Mouse (Mus musculus) monocyte, adult 5-6 weeks (primary cell): ENCODE results near the gene Nme3. TPM values are rescaled to one million over a fixed set of nuclear protein-coding genes. Genes with fewer than 3 reads are reported as not detected.

Experiments used
- ATAC-seq: fragments of 153-309, 156-312 bp; replicated peaks from 2 replicates; pipeline ENCODE4 v1.8.0; 2017; ENCODE audit warnings: mild to moderate bottlenecking; ENCODE audit not compliant: low TSS enrichment, insufficient number of reproducible peaks, severe bottlenecking, poor library complexity, low FRiP score
- total RNA-seq: library from RNA; stranded (forward); fragments of 200-1000, 200-491, 200-594 nt; gene quantifications from 3 replicates; pipeline ENCODE4 v1.2.3, GENCODE M21; 2017

The Nme3 gene
- total RNA-seq, 1 experiment from 2014 or later: 48.6 TPM

DNA sequence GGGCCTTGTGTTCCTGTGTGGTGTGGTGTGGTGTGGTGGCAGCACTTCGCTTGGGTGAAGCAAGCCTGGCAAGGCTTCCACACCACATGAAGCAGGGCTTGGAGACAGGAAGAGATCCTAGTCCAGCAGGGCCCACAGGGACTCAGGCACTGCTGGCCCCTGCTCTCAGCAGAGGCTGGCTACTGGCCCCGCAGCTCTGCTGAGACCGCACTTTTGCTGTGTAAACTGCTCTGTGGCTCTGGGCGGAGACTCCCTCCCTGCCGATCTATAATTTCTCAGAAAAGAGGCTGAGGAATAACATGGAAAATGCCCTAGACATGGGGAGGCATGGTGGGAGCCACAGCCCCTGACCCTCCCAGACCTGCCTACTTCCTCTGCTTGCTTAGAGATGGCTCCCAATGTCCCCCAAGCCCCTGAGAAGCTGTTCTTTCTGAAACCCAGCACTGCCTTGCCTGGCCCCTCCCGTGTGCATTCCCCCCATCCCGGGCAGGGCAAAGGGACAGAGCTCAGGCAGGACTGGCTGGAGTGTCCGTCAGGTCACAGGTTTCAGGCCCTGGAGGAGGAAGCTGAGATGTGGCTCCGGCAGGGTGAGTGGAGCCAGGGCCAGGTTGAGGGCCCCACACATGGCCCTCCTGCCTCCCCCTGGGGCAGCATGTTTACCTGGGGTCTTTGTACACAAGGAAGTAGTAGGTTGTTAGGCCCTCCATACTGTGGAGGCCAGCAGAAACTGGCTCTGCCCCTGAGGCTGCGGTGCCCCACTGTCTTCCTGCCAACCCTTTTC, 18.8 kb upstream of the Nme3 start:
- no peak for ATAC-seq

DNA sequence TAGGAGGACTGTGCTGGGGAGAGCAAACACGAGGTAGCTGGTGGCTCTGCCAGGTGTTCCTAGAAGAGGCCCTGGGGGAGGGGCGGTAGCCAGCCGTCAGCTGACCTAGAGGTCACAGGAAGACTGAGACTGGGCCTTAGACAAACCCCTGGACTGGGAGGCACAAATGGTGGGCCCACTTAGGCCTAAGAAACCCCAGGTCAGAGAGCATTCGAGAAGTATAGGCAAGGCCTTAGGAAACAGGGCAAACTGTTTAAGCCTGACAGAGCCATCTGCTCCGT, 18.2 kb upstream of the Nme3 start:
- no peak for ATAC-seq

DNA sequence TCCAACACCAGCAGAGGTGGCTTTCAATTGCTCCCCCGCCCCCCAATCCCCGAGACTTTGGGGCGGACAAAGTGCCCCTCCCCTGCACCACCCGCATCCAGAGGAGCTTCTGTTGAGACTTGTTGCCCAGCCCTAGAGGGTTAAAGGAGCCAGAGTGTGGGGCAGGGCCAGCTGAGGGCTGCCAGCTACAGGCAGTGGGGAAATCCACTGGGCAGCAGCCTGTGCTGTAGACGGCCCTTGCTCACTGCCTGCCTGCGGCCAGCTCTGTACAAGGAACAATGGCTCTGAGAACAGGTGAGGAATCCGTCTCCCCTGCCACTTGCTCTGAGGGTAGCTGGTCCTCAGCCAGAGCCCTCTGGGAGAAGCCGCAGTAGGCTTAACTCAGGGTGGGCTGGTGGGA, 17.8 kb upstream of the Nme3 start:
- ATAC-seq: no peak

DNA sequence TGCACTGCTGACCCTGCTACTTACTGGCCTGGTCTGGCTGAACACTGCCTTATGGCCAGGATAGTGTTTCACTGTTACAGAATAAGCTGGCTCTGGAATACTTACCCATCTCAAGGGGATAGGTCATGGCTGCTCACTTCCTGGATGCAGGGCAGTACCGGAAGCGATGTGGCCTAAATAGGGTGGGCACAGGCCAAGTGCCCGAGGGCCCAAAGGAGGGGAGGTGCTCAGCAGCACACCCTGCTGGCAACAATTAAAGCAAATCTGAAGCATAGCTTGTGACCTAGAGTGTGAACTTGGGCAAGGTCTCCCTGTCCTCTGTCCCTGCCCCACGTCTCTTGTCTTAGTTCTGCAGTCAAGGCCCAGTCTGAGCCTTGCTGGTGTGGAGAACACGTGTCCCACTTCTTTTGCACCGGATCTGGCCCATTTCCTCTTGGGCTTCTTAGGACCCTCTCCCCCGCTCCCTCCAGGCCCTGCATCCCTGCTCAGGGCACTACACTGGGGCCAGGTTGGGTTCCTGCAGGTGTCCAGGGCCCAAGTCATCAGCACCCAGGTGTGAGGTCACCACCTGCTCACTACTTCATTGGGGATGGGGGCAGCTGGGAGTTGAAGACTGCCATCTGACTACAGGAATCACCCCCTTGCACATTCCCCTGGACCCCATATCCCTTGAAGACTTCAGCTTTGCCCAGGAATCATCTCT, 14.4 kb upstream of the Nme3 start:
- ATAC-seq: no peak

DNA sequence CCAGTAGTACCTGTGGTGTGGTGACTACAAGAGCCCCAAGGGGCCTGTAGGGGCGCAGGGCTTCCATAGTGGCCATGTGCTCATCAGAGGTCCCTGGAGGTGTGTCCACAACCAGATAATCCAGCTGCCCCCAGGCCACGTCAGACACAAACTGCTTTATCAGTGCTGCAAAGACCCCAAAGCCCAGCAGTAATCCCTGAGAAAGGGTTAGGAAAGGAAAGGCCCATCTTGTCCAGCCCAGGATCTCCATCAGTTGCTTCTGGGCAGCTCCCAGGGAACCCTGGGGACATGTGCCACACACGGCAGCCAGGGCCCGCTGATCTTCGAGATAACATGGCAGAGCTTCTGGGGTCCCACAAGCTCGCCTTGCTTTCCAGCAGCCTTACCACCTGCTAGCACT, 11.9 kb upstream of the Nme3 start:
- ATAC-seq: no peak

DNA sequence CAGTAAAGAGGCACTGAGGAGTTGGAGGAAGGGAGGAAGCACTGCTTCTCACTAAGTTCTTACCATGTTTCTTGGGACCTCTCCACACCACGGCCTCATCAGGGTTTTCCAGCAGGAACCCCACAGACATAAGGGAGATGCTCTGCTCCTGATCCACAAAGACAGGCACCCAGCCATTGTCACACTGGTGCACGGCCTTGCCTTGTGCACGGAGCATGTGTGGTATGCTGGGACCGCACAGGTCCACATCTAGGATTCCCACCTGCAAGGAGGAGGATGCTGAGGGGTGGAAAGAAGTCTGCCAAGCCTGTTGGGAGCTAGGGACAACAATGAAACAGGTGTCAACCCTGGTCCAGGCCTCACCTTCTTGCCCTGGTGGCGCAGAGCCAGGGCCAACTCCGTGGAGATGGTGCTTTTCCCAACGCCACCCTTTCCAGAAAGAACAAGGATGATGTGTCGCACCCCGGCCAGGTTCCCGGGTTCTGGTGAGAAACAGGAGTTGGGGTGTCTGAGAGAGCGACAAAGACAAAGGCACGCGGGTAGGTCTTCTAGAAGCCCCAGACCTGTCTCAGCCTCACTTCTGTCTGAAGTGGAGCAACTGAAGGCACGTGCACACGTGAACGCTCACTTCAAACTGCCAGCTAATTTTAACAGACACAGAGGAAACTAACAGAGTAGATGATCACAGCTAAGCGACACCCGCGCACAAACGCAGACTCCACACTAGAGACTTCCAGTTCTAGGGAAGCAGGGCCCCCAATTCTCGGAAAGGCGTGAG, 10.8 kb upstream of the Nme3 start:
- ATAC-seq: no peak

DNA sequence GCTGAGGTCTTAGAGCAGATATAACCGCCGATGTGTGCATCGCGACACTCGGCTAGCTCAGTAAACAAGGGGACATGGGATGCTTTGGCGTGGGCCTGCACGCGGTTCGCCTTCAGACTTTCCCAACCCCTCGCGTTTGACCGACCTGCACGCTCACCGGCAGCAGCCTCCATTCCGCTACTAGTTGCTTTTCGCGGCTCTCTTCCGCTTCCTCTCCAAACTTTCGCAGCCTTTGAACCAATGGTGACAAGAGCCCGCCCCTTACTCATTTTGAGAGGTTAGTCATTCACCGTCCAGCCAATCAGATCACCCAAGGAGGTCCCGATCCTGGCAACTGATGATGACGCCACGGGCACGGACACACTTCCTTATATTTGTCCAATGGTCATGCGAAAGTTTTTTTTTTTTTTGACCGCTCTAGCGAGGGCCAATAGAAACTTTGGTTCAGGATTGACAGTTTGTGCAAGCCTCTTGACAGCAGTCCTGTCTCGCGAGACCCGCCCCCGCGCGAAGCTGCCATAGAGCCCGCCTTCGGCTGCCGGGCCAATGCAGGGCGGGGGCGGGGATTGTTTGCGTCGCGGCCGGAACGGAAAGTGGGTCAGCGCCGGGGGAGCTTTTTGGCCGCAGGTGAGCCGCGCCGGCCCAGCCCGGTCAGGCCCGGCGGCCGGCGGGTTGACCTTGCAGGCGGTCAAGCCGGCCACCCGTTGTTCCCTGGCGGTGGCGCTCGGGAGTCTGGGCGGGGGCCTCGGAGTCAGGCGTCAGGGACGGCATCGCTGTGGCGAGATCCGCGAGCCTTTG, 10.0 kb upstream of the Nme3 start, which contains the start of the genes Nubp2 and Spsb3:
TSS of gene Nubp2 (minus strand) at position 216 of the 798 bp plus-strand sequence.
TSS of gene Spsb3 (plus strand) at position 510 of the 798 bp plus-strand sequence.
- peak; percentile 92 for ATAC-seq

DNA sequence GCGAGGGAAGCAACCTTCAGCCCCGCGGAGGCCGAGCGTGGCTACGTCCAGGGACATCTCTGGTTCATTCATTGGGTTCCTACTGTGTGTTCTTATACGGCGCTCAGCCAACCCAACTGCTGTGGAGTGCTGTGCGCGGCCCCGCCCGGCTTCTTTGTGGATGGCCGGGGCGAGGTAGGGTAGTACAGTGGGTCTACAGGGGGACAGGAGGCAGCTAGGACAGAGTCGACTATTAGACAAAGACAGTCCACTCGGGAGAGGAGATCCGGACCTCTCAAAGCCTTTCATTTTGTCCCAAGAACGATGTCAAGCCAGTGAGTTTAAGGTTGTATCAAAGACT, 9.4 kb upstream of the Nme3 start:
- no peak for ATAC-seq

DNA sequence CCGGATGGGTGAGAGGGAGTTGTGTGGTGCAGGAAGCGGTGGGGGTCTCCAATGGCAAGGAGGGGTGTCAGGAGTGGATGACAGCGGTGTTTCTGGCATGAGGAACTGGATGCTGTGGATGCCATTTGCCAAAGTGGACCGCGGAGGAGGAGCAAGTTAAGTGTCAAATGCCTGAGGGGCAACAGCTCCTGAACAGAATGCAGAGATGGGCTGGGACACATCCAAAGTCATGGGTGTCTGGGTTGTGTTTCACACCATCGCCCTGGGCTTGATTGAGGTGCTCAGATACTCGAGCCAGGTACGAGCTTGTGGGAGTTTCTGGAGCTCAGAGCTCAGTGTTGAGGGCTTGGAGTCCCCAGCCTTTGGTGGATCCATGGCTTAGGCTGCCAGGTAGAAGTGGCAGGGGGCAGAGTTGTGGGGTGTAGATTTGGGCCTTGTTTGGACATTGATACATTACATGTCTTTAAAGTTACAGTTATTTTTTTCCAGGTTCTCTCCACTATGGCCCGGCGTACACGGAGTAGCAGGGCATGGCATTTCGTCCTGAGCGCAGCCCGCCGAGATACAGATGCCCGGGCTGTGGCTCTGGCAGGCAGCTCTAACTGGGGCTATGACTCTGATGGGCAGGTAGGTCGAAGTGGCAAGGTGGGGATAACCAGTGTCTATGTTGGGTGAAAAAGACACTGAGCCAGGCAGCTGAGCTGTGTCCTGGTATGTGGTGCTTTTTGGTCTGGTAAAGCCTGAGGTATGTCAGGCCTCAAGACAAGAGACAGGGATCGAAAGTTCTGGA, 8.8 kb upstream of the Nme3 start:
- no peak for ATAC-seq

DNA sequence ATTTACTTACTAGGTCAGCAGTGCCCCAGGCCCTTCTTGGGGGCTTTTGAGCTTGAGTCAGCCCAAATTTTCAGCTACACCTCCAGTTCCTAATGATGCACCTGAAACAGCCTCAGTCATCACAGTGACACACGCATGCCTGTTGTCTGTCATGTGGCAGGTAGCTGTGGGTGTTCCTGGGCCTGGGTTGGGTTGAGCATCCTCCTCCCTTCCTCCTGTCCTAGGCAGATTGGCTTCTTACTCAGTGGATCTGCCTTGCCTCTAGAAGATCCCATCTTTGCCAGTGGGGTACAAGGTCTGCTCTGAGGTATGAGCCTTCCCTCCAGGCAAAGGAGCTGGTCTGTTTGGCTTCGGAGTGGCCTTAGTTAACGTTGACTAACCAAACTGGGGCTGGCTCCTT, 7.4 kb upstream of the Nme3 start:
- ATAC-seq: no peak

DNA sequence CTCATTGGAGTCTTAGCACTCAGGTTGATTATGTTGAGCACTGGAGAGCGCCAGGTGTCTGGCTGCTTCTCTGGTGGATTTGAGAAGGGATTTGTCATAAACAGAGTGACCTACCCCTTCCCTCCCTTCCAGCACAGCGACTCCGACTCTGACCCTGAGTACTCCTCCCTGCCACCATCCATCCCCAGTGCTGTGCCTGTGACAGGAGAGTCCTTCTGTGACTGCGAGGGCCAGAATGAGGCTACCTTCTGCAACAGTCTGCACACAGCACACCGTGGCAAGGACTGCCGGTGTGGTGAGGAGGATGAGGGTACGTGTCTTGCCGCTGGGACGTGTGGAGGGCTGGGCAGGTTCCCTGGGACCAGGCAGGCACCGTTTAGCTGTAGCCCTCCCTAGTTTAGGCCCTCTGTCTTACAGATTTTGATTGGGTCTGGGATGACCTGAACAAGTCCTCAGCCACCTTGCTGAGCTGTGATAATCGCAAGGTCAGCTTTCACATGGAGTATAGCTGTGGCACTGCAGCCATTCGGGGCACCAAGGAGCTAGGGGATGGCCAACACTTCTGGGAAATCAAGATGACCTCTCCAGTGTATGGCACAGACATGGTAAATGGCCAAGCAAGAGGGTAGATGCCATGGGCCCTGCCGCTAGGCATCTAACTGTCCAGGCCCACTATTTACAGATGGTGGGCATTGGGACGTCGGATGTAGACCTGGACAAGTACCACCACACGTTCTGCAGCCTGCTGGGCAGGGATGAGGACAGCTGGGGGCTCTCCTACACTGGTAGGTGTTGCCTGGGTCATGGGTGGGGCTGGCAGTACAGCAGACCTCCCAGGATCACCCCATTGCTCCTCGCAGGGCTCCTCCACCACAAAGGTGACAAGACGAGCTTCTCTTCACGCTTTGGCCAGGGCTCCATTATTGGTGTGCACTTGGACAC, 5.9 kb upstream of the Nme3 start:
- no peak for ATAC-seq

DNA sequence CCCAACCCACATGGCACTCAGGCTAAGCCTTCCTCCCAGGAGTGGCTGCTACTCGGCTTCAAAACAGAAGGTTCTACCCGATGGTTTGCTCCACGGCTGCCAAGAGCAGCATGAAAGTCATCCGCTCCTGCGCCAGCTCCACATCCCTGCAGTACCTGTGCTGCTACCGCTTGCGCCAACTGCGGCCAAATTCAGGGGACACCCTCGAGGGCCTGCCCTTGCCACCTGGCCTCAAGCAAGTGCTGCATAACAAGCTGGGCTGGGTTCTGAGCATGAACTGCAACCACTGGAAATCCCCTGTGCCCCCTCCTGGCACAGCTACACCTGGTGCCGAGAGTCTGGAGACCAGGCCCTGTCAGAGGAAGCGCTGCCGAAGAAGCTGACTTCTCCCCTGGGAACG, 5.0 kb upstream of the Nme3 start:
- no peak for ATAC-seq

DNA sequence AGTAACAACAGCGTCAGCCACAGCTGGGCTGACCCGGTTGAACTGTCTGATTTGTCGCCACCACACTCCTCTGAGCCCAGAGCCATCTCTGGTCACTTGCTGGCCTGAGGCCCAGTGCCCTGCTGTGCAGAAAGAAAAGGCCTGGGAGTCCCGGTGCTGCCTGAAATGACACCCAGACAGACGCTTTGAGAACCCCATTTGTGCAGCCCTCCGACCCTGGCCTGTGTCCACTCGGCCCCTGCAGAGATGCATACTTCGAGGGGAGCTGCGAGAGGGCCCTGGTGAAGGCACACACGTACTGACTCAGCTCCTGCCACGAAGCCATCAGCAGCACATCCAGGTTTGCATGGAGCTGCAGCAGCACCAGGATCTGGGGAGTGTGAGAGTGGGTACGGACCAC, 3.5 kb upstream of the Nme3 start:
- no peak for ATAC-seq

DNA sequence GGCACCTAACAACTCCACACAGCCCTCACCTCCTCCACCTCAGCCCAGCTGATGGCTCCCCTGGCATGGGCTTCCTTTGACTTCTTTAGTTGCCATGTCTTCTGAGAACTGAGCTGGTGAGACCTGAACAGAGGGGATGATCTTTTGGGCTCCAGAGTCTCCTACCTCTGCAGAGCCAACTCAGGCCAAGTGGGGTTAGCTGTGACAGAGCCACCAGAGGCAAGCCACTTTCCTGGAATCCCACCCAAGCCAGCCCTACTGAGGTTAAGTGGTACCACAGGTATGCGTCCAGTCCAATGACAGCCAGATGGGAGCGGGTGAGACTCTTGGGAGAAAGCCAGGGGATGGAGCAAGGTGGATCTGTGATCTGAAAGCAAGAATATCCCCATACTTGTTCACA, 3.0 kb upstream of the Nme3 start:
- ATAC-seq: no peak

DNA sequence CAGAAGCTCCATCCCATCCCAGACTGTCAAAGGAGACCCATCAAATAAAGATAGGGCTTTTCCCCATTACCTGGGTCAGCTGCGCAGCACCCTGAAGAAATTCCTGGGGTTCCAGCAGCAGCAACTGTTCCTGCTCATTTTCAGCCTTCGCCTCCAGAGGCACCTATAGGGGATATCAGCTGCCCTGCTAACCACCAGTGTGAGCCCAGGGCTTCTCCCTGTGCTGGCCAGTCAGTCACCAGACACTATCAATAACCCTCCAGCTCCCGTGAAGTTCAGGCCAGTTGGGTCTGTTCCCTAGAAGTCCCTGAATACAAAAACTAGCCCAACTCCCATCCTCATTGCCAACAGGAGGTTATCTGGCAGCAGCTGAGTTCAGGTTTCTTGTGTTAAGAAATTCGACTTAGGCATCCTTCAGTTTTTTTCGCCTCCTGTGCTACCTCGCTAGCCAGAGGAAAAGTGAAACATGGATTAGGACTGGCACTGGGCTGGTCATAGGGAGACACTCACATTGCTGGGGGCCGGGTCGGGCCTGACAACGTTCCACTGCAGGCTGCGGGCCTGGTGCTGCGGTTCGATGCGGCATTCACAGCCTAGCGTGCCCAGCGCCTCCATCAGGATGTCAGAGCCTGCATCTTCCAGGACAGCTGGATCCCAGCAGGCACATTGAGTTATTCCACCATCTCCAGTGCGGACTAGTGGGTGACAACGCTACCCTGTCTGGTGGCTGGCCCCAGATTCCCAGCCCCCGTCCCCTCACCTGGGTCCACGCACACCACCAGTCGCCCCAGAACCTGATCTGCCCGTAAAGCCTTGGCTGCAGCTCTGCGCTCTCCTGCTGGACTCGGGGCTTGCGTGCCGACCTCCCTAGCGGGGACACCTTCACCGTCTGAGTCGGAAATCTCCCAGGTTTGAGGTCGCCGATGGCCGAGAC, 2.0 kb upstream of the Nme3 start:
- ATAC-seq: no peak

DNA sequence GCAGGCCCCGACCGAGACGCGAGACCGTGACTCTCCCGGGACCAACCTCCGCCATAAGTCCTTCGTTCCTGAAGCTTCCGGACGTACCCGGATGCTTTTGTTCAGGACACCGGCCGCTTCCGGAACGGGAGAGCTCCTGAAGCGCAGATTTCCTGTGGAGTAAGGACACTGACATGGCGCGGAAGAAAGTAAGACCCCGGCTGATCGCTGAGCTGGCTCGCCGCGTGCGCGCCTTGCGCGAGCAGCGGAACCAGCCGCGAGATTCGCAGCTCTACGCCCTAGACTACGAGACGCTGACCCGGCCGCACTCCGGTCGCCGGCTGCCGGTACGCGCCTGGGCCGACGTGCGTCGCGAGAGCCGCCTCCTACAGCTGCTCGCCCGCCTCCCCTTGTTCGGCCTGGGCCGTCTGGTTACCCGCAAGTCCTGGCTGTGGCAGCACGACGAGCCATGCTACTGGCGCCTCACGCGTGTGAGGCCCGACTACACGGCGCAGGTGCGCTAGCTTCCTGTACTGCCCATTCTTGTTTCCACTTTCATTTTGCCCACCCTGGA, 1.2 kb upstream of the Nme3 start, which contains the start of the genes Eme2 and Mrps34:
TSS of gene Eme2 (minus strand) at position 93 of the 553 bp plus-strand sequence.
TSS of gene Mrps34 (plus strand) at position 122 of the 553 bp plus-strand sequence.
- peak; percentile 37 for ATAC-seq
